Mouse (Mus musculus) intestine, embryonic 15.5 days (tissue): ENCODE data around the gene Hspbap1. TPM values are rescaled to one million over a fixed set of nuclear protein-coding genes. Genes with fewer than 3 reads are reported as not detected.

ENCODE experiments used
- ATAC-seq: fragments of 200-750 bp; cut with Nextera tagmentation; 2 replicates; pipeline ENCODE4 v1.8.0; 2017; ENCODE audit warnings: moderate TSS enrichment, moderate library complexity
- H3K27ac ChIP-seq: fragments of 300-500 bp; sonication (generic); 2 replicates; pipeline ENCODE4 v1.5.1; 2015; ENCODE audit warnings: mild to moderate bottlenecking, inconsistent platforms
- H3K27me3 ChIP-seq: fragments of 300-500 bp; sonication (generic); replicated peaks from 2 replicates; pipeline ENCODE4 v1.6.1; 2015; ENCODE audit warnings: inconsistent platforms
- H3K36me3 ChIP-seq: fragments of 300-500 bp; sonication (generic); 2 replicates; pipeline ENCODE4 v1.6.1; 2015; ENCODE audit warnings: inconsistent platforms
- H3K4me1 ChIP-seq: fragments of 300-500 bp; sonication (generic); replicated peaks from 2 replicates; pipeline ENCODE4 v1.6.1; 2015; ENCODE audit warnings: inconsistent platforms
- H3K4me2 ChIP-seq: fragments of 300-500 bp; sonication (generic); replicated peaks from 2 replicates; pipeline ENCODE4 v1.6.1; 2015; ENCODE audit warnings: mild to moderate bottlenecking, inconsistent platforms
- H3K4me3 ChIP-seq: fragments of 300-500 bp; sonication (generic); replicated peaks from 2 replicates; pipeline ENCODE4 v1.5.1; 2015; ENCODE audit warnings: inconsistent platforms
- H3K9ac ChIP-seq: fragments of 300-500 bp; sonication (generic); 2 replicates; pipeline ENCODE4 v1.6.1; 2015; ENCODE audit warnings: inconsistent platforms
- H3K9me3 ChIP-seq: fragments of 300-500 bp; sonication (generic); 2 replicates; pipeline ENCODE4 v1.6.1; 2016; ENCODE audit warnings: inconsistent platforms
- WGBS: fragments of 180-500 bp; shearing (Covaris S2); methylation state at CpG from one replicate; pipeline ENCODE4 v1.1.7; 2015; 5-methylcytosine and 5-hydroxymethylcytosine counted together
- polyA plus RNA-seq: library from polyadenylated mRNA; unstranded; fragments of >200 nt; fragmentation: Nextera tagmentation; extraction: Ambion mirVana; gene quantifications from 2 replicates; pipeline ENCODE4 v1.2.1, GENCODE M21; 2015

The Hspbap1 gene
- polyA plus RNA-seq, 1 experiment from 2014 or later: 17.6 TPM

DNA sequence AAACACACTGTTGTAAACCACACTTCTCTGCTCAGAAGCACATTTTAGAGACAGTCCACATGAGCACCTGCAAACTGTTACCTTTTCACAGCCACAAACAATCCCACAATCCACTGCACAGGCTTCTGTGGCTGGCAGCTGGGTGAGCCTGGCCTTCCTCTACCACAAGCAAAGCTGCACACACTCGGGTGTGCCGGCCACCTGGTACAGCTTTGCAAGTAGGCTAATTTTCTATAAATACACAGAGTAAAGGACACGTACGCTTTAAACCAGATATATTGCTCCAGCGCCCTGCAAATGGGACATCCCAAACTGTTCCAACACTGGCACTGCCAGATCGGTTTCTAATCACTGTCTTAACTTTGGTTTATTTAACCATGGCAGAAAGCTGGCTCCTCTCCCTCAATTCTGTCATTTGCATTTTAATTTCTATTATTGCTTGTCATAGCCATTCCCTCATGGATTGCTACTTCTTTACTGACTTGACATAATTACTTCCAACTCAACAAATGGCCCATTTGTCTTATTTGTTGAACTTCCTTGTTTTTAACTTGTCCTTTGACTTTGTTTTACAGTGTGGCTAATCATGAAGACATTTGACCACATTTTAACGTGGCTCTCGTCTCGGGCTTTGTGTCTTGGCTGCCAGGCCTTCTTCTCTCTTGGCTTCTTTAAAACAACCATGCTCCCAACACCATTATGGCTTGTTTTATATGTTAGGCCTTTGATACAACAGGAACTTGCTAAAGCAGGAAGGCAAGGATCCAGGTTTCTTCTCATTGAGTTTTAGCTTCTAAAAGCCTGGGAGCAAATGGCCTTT lies 22.5 kb upstream of the Hspbap1 start:
- Histone ChIP-seq H3K27me3 (no peaks in the 10 kb centered on the region), H3K4me3 (no peak overlapping the region), H3K36me3 (no peaks in the 10 kb centered on the region), H3K9ac (no peak overlapping the region), H3K27ac (no peak overlapping the region), H3K4me1 (0 out of 2 replicates have a peak, but pooled peaks cover 3% of the 10 kb centered on the region), H3K9me3 (no peaks in the 10 kb centered on the region), H3K4me2 (no peak overlapping the region)
- WGBS: 74% methylated on average over 9 of the region's 9 CpGs
- ATAC-seq: no peak

DNA sequence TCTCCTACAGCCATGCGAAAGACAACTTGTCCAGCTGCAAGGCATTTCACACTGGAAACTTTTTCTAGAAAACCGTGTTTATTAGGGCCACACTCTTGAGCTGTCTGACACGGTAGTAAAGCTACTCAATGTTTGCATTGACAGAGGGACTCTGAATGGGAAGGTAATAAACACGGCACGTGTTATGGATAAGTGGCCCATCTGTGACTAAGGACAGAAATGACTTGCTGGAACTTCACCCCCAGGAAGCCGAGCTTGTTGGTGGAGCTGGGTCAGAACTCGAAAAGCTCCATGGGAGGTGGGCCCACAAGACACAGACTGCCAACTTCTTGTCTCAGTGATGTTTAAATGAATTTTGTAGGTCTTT lies 22.0 kb upstream of the Hspbap1 start:
- no peak overlapping the region for H3K4me2 ChIP-seq
- H3K4me1 ChIP-seq: 0 out of 2 replicates have a peak, but pooled peaks cover 3% of the 10 kb centered on the region
- H3K36me3 ChIP-seq: no peaks in the 10 kb centered on the region
- WGBS: 54% methylated on average over 7 of the region's 7 CpGs
- no peaks in the 10 kb centered on the region for H3K9me3 ChIP-seq
- no peak overlapping the region for H3K9ac ChIP-seq
- peak; percentile 81 for ATAC-seq
- no peak overlapping the region for H3K27ac ChIP-seq
- H3K27me3 ChIP-seq: no peaks in the 10 kb centered on the region
- no peak overlapping the region for H3K4me3 ChIP-seq

GRCm38 (mm10) chr16:35749385-35749784 lies 20.8 kb upstream of the Hspbap1 start:
- ATAC-seq: no peak
- 79% methylated on average over 7 of the region's 7 CpGs for WGBS
- Histone ChIP-seq H3K36me3 (no peaks in the 10 kb centered on the region), H3K27me3 (no peaks in the 10 kb centered on the region), H3K4me2 (no peak overlapping the region), H3K27ac (no peak overlapping the region), H3K9ac (no peak overlapping the region), H3K9me3 (no peaks in the 10 kb centered on the region), H3K4me3 (no peak overlapping the region), H3K4me1 (0 out of 2 replicates have a peak, but pooled peaks cover 3% of the 10 kb centered on the region)

- H3K27me3 ChIP-seq: no peaks in the 10 kb centered on the region
- no peak overlapping the region for H3K9ac ChIP-seq
- no peak overlapping the region for H3K4me2 ChIP-seq
- 0 out of 2 replicates have a peak, but pooled peaks cover 3% of the 10 kb centered on the region for H3K4me1 ChIP-seq
- H3K27ac ChIP-seq: no peak overlapping the region
- ATAC-seq: no peak
- H3K36me3 ChIP-seq: no peaks in the 10 kb centered on the region
- WGBS: 85% methylated on average over 4 of the region's 4 CpGs
- no peaks in the 10 kb centered on the region for H3K9me3 ChIP-seq
- no peak overlapping the region for H3K4me3 ChIP-seq
These were observed 18.3 kb upstream of the Hspbap1 start for GRCm38 (mm10) chr16:35751841-35752240.

- H3K4me3 ChIP-seq: no peak overlapping the region
These were observed 16.2 kb upstream of the Hspbap1 start for GRCm38 (mm10) chr16:35753926-35754325.

DNA sequence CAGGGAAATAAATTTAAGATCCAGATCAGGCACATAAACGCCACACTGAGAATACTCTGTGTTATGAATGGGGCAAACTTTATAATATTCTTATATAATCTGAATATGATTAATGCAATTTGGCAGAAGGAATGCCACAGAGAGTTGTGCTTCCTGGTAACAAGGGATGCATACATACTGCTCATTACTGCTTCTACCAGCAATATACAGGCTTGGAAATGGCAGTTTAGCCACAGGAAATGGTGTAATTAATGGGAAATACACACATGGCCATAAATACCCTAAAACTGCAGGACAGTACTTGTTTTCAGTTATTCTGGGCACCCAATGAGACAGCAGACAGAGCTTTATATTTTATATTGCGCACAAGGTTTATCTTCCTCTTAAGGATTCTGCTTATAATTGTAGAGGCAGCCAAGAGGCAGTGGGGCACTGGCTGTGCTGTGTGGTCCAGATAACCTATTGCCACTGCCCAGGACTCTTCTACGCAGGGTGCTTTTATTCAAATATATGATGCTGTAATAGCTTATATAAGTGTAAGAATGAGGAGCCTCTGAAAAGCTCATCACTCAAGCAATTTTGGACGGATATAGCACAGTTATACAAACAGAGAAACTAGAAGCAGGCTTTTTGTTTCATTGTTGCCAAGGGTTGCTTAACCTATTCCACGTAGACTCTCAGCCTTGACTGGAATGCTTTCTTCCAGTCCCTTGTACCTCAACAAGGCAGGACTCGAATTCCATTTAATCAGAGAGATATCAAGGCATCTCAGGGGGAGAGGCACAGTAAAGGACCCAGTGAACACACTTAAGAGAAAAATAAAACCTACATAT lies 14.5 kb upstream of the Hspbap1 start:
- H3K27me3 ChIP-seq: no peaks in the 10 kb centered on the region
- no peak overlapping the region for H3K4me3 ChIP-seq
- no peaks in the 10 kb centered on the region for H3K9me3 ChIP-seq
- no peaks in the 10 kb centered on the region for H3K36me3 ChIP-seq
- ATAC-seq: no peak
- H3K9ac ChIP-seq: no peak overlapping the region
- WGBS: 68% methylated on average over 6 of the region's 6 CpGs
- no peaks in the 10 kb centered on the region for H3K4me1 ChIP-seq
- H3K4me2 ChIP-seq: no peak overlapping the region
- H3K27ac ChIP-seq: no peak overlapping the region

More at GRCm38 (mm10) chr16:35753926-35754325, 16.2 kb upstream of the Hspbap1 start:
- ATAC-seq: no peak
- Histone ChIP-seq H3K9me3 (no peaks in the 10 kb centered on the region), H3K4me1 (no peaks in the 10 kb centered on the region), H3K36me3 (no peaks in the 10 kb centered on the region), H3K27ac (no peak overlapping the region), H3K27me3 (no peaks in the 10 kb centered on the region), H3K9ac (no peak overlapping the region), H3K4me2 (no peak overlapping the region)
- 88% methylated on average over 5 of the region's 5 CpGs for WGBS

GRCm38 (mm10) chr16:35756697-35757096 lies 13.5 kb upstream of the Hspbap1 start:
- no peaks in the 10 kb centered on the region for H3K4me1 ChIP-seq
- H3K36me3 ChIP-seq: no peaks in the 10 kb centered on the region
- no peaks in the 10 kb centered on the region for H3K9me3 ChIP-seq
- WGBS: 87% methylated on average over 9 of the region's 9 CpGs
- H3K9ac ChIP-seq: no peak overlapping the region
- no peak overlapping the region for H3K27ac ChIP-seq
- no peak overlapping the region for H3K4me3 ChIP-seq
- H3K27me3 ChIP-seq: no peaks in the 10 kb centered on the region
- no peak for ATAC-seq
- no peak overlapping the region for H3K4me2 ChIP-seq

- no peak for ATAC-seq
- no peaks in the 10 kb centered on the region for H3K27me3 ChIP-seq
- H3K9ac ChIP-seq: no peak overlapping the region
- WGBS: 81% methylated on average over 5 of the region's 5 CpGs
- H3K4me1 ChIP-seq: no peaks in the 10 kb centered on the region
- H3K36me3 ChIP-seq: no peaks in the 10 kb centered on the region
- no peaks in the 10 kb centered on the region for H3K9me3 ChIP-seq
- no peak overlapping the region for H3K4me3 ChIP-seq
- no peak overlapping the region for H3K27ac ChIP-seq
- H3K4me2 ChIP-seq: no peak overlapping the region
These were observed 10.8 kb upstream of the Hspbap1 start for GRCm38 (mm10) chr16:35759401-35759800.

- H3K27ac ChIP-seq: no peak overlapping the region
- no peak overlapping the region for H3K9ac ChIP-seq
- no peak overlapping the region for H3K4me3 ChIP-seq
- no peaks in the 10 kb centered on the region for H3K9me3 ChIP-seq
- H3K4me1 ChIP-seq: 0 out of 2 replicates have a peak, but pooled peaks cover 11% of the 10 kb centered on the region
- H3K4me2 ChIP-seq: no peak overlapping the region
- no peaks in the 10 kb centered on the region for H3K36me3 ChIP-seq
- no peaks in the 10 kb centered on the region for H3K27me3 ChIP-seq
- ATAC-seq: no peak
- WGBS: 79% methylated on average over 11 of the region's 11 CpGs
These were observed 6.4 kb upstream of the Hspbap1 start for GRCm38 (mm10) chr16:35763590-35764296.

GRCm38 (mm10) chr16:35764941-35765340 lies 5.2 kb upstream of the Hspbap1 start:
- no peak overlapping the region for H3K9ac ChIP-seq
- no peak overlapping the region for H3K4me3 ChIP-seq
- no peaks in the 10 kb centered on the region for H3K9me3 ChIP-seq
- WGBS: 79% methylated on average over 1 of the region's 1 CpGs
- no peak for ATAC-seq
- no peak overlapping the region for H3K27ac ChIP-seq
- H3K4me2 ChIP-seq: no peak overlapping the region
- 0 out of 2 replicates have a peak, but pooled peaks cover 15% of the 10 kb centered on the region for H3K4me1 ChIP-seq
- no peaks in the 10 kb centered on the region for H3K36me3 ChIP-seq
- H3K27me3 ChIP-seq: no peaks in the 10 kb centered on the region

DNA sequence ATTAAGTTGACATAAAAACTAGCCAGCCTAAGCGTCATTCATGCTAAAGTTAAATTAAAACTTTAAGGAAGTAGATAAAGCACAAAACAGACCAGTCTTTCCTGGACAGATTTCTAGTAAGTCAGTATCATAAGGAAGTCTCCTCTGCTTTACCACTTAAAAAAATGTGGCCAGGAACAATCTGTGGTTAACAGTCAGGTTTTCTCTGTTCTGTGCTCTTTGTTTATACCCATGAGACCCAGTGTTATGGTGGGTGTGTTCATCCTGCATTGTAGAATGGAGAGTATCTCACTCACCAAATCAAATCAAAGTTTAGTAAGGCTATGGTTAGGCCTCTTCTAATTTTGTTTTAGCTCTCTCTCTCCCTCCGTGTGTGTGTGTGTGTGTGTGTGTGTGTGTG lies 4.7 kb upstream of the Hspbap1 start:
- Histone ChIP-seq H3K27ac (no peak overlapping the region), H3K4me2 (no peak overlapping the region), H3K4me3 (no peak overlapping the region), H3K9me3 (no peaks in the 10 kb centered on the region), H3K4me1 (0 out of 2 replicates have a peak, but pooled peaks cover 16% of the 10 kb centered on the region), H3K36me3 (no peaks in the 10 kb centered on the region), H3K9ac (no peak overlapping the region), H3K27me3 (no peaks in the 10 kb centered on the region)
- WGBS: 55% methylated on average over 2 of the region's 2 CpGs
- ATAC-seq: no peak

- WGBS: 75% methylated on average over 3 of the region's 3 CpGs
- no peaks in the 10 kb centered on the region for H3K27me3 ChIP-seq
- no peak overlapping the region for H3K27ac ChIP-seq
- no peak for ATAC-seq
- no peak overlapping the region for H3K4me3 ChIP-seq
- H3K36me3 ChIP-seq: no peaks in the 10 kb centered on the region
- H3K9me3 ChIP-seq: no peaks in the 10 kb centered on the region
- no peak overlapping the region for H3K9ac ChIP-seq
- H3K4me2 ChIP-seq: no peak overlapping the region
- peaks cover 20% of the 10 kb centered on the region; the same call in 1 of the 2 replicates for H3K4me1 ChIP-seq
These were observed 3.8 kb upstream of the Hspbap1 start for GRCm38 (mm10) chr16:35766366-35766765.
